Mouse (Mus musculus): ENCODE measurements around the gene Ftcd. TPM values are rescaled to one million over a fixed set of nuclear protein-coding genes. Genes with fewer than 3 reads are reported as not detected.

Gene Ftcd
- polyA plus RNA-seq, 1 experiment: 4.0 TPM

DNA sequence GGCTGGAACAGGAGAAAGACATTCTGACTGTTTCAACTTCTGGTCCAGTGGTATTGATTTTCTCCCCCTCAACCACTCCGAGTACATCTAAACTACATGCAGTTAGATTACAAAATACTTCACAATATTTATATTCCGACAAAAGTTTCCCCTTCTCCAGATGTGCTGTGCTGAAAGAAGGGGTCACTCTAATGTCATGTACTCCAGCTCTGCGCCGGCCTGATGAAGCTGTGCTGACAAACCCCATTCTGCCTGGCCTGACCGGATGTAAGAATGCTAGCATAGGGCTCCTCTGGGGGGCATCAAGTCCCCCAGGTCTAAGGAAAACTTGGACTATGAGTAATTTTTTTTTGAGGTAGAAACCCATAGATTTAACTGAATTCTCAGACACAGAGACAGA is 52.3 kb downstream of the Ftcd start:
- H3K27ac ChIP-seq (ENCODE audit: insufficient read depth, low read depth, low read length): no peak overlapping the region
- no peaks in the 10 kb centered on the region for H3K27me3 ChIP-seq (replicated peaks; ENCODE audit: control insufficient read depth, insufficient read depth, low read length)
- no peak overlapping the region for H3K4me3 ChIP-seq (ENCODE audit: insufficient read depth, low read depth, low read length)

DNA sequence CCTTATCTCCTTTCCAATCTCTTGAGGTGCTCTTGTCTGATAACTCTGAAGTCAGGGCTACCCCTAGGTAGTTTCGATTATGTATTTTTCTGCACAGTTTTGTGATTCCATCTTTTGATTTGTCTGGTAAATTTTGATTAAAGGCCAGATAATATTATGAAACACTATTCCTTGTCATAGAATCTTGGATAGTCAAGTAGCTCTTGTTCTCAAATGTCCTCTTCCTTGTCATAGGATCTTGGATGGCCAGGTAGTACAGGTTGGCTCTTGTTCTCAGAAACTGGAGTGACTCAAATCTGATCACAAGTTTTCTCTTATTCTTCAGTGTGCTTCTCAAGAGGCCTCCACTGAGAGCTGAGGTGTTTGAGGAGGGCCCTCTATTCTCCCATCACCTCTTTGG is 55.2 kb downstream of the Ftcd start:
- Histone ChIP-seq H3K4me1 (ENCODE audit: control insufficient read depth, insufficient read depth, low read length) (no peaks in the 10 kb centered on the region), H3K27ac (ENCODE audit: insufficient read depth, low read depth, low read length) (no peak overlapping the region), H3K36me3 (ENCODE audit: control insufficient read depth, insufficient read depth, low read length) (no peaks in the 10 kb centered on the region), H3K4me3 (ENCODE audit: insufficient read depth, low read depth, low read length) (no peak overlapping the region), H3K27me3 (replicated peaks; ENCODE audit: control insufficient read depth, insufficient read depth, low read length) (no peaks in the 10 kb centered on the region)
- TF ChIP-seq POLR2A (IDR thresholded peaks at IDR 0.05; ENCODE audit: low read depth, low read length) (no peak), CTCF (conservative IDR thresholded peaks at IDR 0.05; ENCODE audit: insufficient read depth, insufficient read length, low read depth, low read length) (no peak)
- no peak for DNase-seq
- 85% methylated on average over 1 of the region's 1 CpGs for WGBS

More for the DNA sequence above, 52.3 kb downstream of the Ftcd start:
- H3K4me1 ChIP-seq (ENCODE audit: control insufficient read depth, insufficient read depth, low read length): no peaks in the 10 kb centered on the region
- WGBS: 89% methylated on average over 5 of the region's 5 CpGs
- TF ChIP-seq POLR2A (IDR thresholded peaks at IDR 0.05; ENCODE audit: low read depth, low read length) (no peak), CTCF (conservative IDR thresholded peaks at IDR 0.05; ENCODE audit: insufficient read depth, insufficient read length, low read depth, low read length) (no peak)
- H3K36me3 ChIP-seq (ENCODE audit: control insufficient read depth, insufficient read depth, low read length): no peaks in the 10 kb centered on the region
- no peak for DNase-seq

DNA sequence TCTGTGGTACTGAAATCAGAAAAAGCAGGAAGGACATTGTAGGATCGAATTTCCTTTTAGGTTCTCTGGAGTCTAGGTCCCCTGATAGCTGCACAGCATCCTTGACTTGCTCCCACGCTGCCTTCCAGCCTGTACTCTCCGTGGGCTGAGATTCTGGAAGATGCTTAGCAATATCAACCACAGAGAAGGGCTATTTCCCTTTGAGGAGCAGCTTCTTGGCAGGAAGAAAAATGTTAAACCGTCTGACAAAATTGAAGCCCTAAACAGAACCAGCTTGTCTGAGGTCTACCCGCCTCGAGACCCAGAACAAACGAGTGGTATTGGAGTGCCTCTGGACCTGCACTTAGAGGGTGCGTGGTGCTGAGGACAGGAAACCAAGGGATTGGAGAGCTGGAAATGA is 57.2 kb downstream of the Ftcd start:
- Histone ChIP-seq H3K27me3 (replicated peaks; ENCODE audit: control insufficient read depth, insufficient read depth, low read length) (no peaks in the 10 kb centered on the region), H3K36me3 (ENCODE audit: control insufficient read depth, insufficient read depth, low read length) (no peaks in the 10 kb centered on the region), H3K4me1 (ENCODE audit: control insufficient read depth, insufficient read depth, low read length) (no peaks in the 10 kb centered on the region), H3K27ac (ENCODE audit: insufficient read depth, low read depth, low read length) (no peak overlapping the region), H3K4me3 (ENCODE audit: insufficient read depth, low read depth, low read length) (no peak overlapping the region)
- no peak for DNase-seq
- WGBS: 70% methylated on average over 8 of the region's 8 CpGs
- TF ChIP-seq CTCF (conservative IDR thresholded peaks at IDR 0.05; ENCODE audit: insufficient read depth, insufficient read length, low read depth, low read length): no peak
- no peak for TF ChIP-seq POLR2A (IDR thresholded peaks at IDR 0.05; ENCODE audit: low read depth, low read length)

DNA sequence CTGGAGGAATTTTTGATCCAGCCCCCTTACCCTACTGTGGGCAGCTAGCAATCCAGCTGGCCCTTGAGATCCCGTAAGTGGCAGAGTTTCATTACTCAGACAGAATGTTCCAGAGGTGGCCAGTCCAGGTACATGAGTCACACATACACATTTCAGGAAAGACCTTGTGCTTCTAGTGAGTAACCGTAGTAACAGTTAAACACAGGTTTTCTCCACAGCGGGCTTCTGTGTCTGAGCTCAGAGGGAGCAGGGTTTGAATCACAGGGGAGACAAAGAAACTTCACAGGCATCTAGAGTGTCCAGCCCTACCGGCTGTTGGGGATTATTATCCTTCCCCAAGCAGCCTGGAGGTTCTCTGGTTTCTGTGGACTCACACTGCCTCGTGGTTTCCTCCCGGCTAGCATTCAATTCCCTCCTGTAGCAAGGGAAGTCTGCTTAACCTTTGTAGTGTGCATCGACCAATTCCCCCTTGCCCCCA is 58.7 kb downstream of the Ftcd start:
- no peak for DNase-seq
- Histone ChIP-seq H3K36me3 (ENCODE audit: control insufficient read depth, insufficient read depth, low read length) (no peaks in the 10 kb centered on the region), H3K4me1 (ENCODE audit: control insufficient read depth, insufficient read depth, low read length) (no peaks in the 10 kb centered on the region), H3K27me3 (replicated peaks; ENCODE audit: control insufficient read depth, insufficient read depth, low read length) (no peaks in the 10 kb centered on the region), H3K27ac (ENCODE audit: insufficient read depth, low read depth, low read length) (no peak overlapping the region), H3K4me3 (ENCODE audit: insufficient read depth, low read depth, low read length) (no peak overlapping the region)
- TF ChIP-seq POLR2A (IDR thresholded peaks at IDR 0.05; ENCODE audit: low read depth, low read length) (no peak), CTCF (conservative IDR thresholded peaks at IDR 0.05; ENCODE audit: insufficient read depth, insufficient read length, low read depth, low read length) (no peak)
- 44% methylated on average over 7 of the region's 7 CpGs for WGBS

DNA sequence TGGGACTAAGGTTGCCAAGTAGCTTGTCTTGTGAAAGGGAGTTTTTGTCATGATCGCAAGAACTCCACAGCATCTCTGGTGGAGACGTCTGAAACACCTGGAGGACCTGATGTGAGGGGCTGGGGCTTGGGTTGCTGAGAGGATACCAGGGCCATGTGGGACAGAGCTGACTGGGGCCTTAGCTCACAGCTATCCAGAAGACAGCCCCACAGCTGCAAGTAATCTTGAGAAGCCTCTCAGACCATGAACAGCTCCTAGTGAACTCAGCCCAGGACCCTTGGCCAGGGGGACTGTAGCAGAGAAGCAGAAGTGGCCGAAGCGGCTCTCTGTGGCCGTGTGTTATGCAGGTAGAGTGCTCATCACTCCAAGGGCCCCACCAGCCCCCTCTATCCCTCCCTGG is 59.1 kb downstream of the Ftcd start:
- H3K4me3 ChIP-seq (ENCODE audit: insufficient read depth, low read depth, low read length): no peak overlapping the region
- H3K4me1 ChIP-seq (ENCODE audit: control insufficient read depth, insufficient read depth, low read length): no peaks in the 10 kb centered on the region
- WGBS: 82% methylated on average over 5 of the region's 5 CpGs
- no peaks in the 10 kb centered on the region for H3K36me3 ChIP-seq (ENCODE audit: control insufficient read depth, insufficient read depth, low read length)
- H3K27me3 ChIP-seq (replicated peaks; ENCODE audit: control insufficient read depth, insufficient read depth, low read length): no peaks in the 10 kb centered on the region
- DNase-seq: no peak
- no peak overlapping the region for H3K27ac ChIP-seq (ENCODE audit: insufficient read depth, low read depth, low read length)
- TF ChIP-seq POLR2A (IDR thresholded peaks at IDR 0.05; ENCODE audit: low read depth, low read length): no peak
- no peak for TF ChIP-seq CTCF (conservative IDR thresholded peaks at IDR 0.05; ENCODE audit: insufficient read depth, insufficient read length, low read depth, low read length)

DNA sequence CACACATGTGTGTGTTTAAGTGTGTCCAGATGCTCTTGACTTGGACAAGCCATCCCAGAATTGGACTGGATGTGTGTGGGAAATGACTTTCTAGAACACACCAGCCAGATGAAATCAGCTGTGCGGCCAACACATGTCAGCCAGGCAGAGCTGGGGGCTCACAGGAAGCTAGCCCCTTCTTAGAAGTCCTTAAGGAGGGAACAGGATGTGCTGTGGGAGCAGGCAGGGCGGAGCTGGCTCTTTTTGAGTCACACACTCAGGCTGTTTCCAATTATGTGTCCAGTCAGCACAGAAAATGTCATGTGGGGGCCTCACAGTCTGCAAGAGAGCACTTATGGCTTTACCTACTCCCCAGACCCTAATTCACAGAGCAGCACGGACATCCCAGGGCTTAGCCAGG is 60.6 kb downstream of the Ftcd start:
- Histone ChIP-seq H3K36me3 (ENCODE audit: control insufficient read depth, insufficient read depth, low read length) (no peaks in the 10 kb centered on the region), H3K27ac (ENCODE audit: insufficient read depth, low read depth, low read length) (no peak overlapping the region), H3K4me3 (ENCODE audit: insufficient read depth, low read depth, low read length) (no peak overlapping the region), H3K4me1 (ENCODE audit: control insufficient read depth, insufficient read depth, low read length) (no peaks in the 10 kb centered on the region), H3K27me3 (replicated peaks; ENCODE audit: control insufficient read depth, insufficient read depth, low read length) (no peaks in the 10 kb centered on the region)
- peak; percentile 32 for DNase-seq
- WGBS: 58% methylated on average over 3 of the region's 3 CpGs
- TF ChIP-seq POLR2A (IDR thresholded peaks at IDR 0.05; ENCODE audit: low read depth, low read length): no peak
- no peak for TF ChIP-seq CTCF (conservative IDR thresholded peaks at IDR 0.05; ENCODE audit: insufficient read depth, insufficient read length, low read depth, low read length)

DNA sequence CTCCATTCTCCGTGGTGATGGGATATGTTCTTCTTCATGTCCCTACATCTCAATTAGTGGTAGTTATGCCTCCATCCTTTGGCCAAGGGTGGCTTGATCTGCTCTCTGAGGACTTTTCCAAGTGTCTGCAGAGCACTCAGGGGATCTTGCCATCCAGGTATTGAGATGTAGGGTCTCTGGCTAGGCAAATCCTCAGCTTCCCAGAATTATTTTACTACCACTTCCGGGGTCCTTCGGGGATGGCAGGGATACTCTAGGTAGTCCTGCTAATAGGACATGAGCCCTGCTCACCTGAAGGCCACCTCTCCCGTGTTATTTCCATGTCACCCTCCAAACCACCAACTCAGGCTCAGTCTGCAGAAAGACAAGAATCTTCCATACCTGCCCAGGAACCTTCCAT is 61.2 kb downstream of the Ftcd start:
- Histone ChIP-seq H3K36me3 (ENCODE audit: control insufficient read depth, insufficient read depth, low read length) (no peaks in the 10 kb centered on the region), H3K27me3 (replicated peaks; ENCODE audit: control insufficient read depth, insufficient read depth, low read length) (no peaks in the 10 kb centered on the region), H3K27ac (ENCODE audit: insufficient read depth, low read depth, low read length) (no peak overlapping the region), H3K4me1 (ENCODE audit: control insufficient read depth, insufficient read depth, low read length) (no peaks in the 10 kb centered on the region), H3K4me3 (ENCODE audit: insufficient read depth, low read depth, low read length) (no peak overlapping the region)
- DNase-seq: no peak
- no peak for TF ChIP-seq CTCF (conservative IDR thresholded peaks at IDR 0.05; ENCODE audit: insufficient read depth, insufficient read length, low read depth, low read length)
- no peak for TF ChIP-seq POLR2A (IDR thresholded peaks at IDR 0.05; ENCODE audit: low read depth, low read length)
- WGBS: 90% methylated on average over 4 of the region's 4 CpGs

Other genes with a start within 250 kb of the Ftcd start
- gene Dip2a, start 230.4 kb upstream of the Ftcd start, polyA plus RNA-seq (2012; rRNA removed): 13.2 and 15.0 TPM in 2 replicates
- gene AC141477.1, start 135.2 kb upstream of the Ftcd start, polyA plus RNA-seq (2012; rRNA removed): not detected in 2 replicates
- 14.6 and 14.9 TPM in 2 replicates for gene Pcnt, start 132.9 kb upstream of the Ftcd start, polyA plus RNA-seq (2012; rRNA removed)
- 0.08 and 0.12 TPM in 2 replicates for gene 2610028H24Rik, start 126.6 kb upstream of the Ftcd start, polyA plus RNA-seq (2012; rRNA removed)
- 16.6 and 18.3 TPM in 2 replicates for gene Mcm3ap, start 106.7 kb upstream of the Ftcd start, polyA plus RNA-seq (2012; rRNA removed)
- 3.1 and 3.3 TPM in 2 replicates for gene Ybey, start 106.5 kb upstream of the Ftcd start, polyA plus RNA-seq (2012; rRNA removed)
- gene Lss, start 44.1 kb upstream of the Ftcd start, polyA plus RNA-seq (2012; rRNA removed): 18.9 and 21.4 TPM in 2 replicates
- 0.14 and 0.19 TPM in 2 replicates for gene Spatc1l, start 13.4 kb upstream of the Ftcd start, polyA plus RNA-seq (2012; rRNA removed)
- 23.4 and 28.7 TPM in 2 replicates for gene Col6a2, start 48.0 kb downstream of the Ftcd start, polyA plus RNA-seq (2012; rRNA removed)
- 33.2 and 39.1 TPM in 2 replicates for gene Col6a1, start 150.5 kb downstream of the Ftcd start, polyA plus RNA-seq (2012; rRNA removed)

Measured in kidney, adult 2 months (tissue).